9 mouse cellular contexts compared by ENCODE assay signal in the genomic region with DNA sequence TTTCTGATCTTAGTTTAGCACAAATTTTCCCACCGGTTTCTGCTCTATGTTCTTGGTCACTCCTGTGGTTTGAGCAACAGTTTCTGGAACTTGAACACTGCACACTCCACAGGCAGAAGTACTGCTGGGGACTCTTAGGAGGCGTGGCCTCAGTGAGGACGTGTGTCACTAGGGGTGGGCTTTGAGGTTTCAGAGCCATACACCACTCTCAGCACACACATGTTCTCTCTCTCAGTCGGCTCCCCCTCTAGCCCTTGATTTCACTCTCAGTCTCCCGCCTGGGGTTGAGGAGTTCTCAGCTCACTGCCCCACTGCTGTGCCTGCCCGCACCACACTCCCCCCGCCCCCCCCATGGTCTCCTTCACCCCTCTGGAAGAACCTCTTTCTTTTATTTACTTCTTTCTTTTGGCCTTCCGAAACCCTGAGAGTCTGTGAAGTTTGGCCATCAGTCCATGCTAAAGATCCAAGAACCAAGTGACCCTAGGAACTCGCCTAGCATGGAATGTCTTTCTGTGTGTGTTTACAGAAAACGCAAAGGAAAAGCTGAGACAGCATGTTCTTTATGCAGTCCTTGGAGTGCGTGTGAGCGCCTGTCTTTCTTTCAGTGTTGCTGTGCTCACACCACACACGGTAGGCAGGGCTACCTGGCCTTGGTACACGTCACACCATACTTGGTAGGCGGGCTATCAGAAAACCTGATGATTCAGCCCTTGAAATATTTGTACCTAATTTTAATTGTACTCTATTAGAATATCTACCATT.
DNase-seq lines count a peak whose midpoint lies in the region; ATAC-seq lines count a peak whose summit lies in the region.
"Had no signal": no experiment of that assay in that cellular context is flagged by ENCODE, and none has a peak within 500 bp of the region (broad histone marks: within the 10 kb centered on the region; RNA-seq: fewer than 3 reads in every experiment).

No protein-coding gene starts in this region.

- no peak overlapping the region for H3K4me2 ChIP-seq in liver, embryonic 11.5 days
- H3K4me2 ChIP-seq in liver, embryonic 12.5 days, result no peak overlapping the region
- no peak overlapping the region for H3K4me2 ChIP-seq in embryonic facial prominence, embryonic 11.5 days (ENCODE audit: low read depth, low read length)
- H3K4me2 ChIP-seq in hindbrain, embryonic 11.5 days (replicated peaks; ENCODE audit: low read depth, low read length), result no peak overlapping the region
- H3K4me2 ChIP-seq in midbrain, embryonic 13.5 days (replicated peaks), result no peak overlapping the region

- H3K27ac ChIP-seq in liver, embryonic 11.5 days (ENCODE audit: low read depth, low read length), result no peak overlapping the region
- H3K27ac ChIP-seq in liver, embryonic 12.5 days, result no peak overlapping the region
- no peak overlapping the region for H3K27ac ChIP-seq in embryonic facial prominence, embryonic 11.5 days (replicated peaks; ENCODE audit: low read depth, low read length)
- no peak overlapping the region for H3K27ac ChIP-seq in hindbrain, embryonic 11.5 days (ENCODE audit: low read depth, low read length)
- no peak overlapping the region for H3K27ac ChIP-seq in midbrain, embryonic 13.5 days

- no peak for DNase-seq in liver, embryonic 11.5 days (ENCODE audit: low spot score)
- DNase-seq in embryonic facial prominence, embryonic 11.5 days (ENCODE audit: low spot score), result no peak
- DNase-seq in hindbrain, embryonic 11.5 days (ENCODE audit: low spot score), result no peak
- no peak for DNase-seq in left cerebral cortex, postnatal 14 days (ENCODE audit: low spot score in 2 of 2)

- H3K9me3 ChIP-seq in liver, embryonic 11.5 days (ENCODE audit: control insufficient read depth, low read length), result no peaks in the 10 kb centered on the region
- no peaks in the 10 kb centered on the region for H3K9me3 ChIP-seq in liver, embryonic 12.5 days (replicated peaks)
- H3K9me3 ChIP-seq in embryonic facial prominence, embryonic 11.5 days (replicated peaks; ENCODE audit: control insufficient read depth, low read length), result no peaks in the 10 kb centered on the region
- no peaks in the 10 kb centered on the region for H3K9me3 ChIP-seq in hindbrain, embryonic 11.5 days (ENCODE audit: control insufficient read depth, low read length)
- no peaks in the 10 kb centered on the region for H3K9me3 ChIP-seq in midbrain, embryonic 13.5 days

- H3K27me3 ChIP-seq in liver, embryonic 11.5 days (replicated peaks; ENCODE audit: control insufficient read depth, insufficient read depth, low read length), result no peaks in the 10 kb centered on the region
- H3K27me3 ChIP-seq in liver, embryonic 12.5 days (replicated peaks), result no peaks in the 10 kb centered on the region
- no peaks in the 10 kb centered on the region for H3K27me3 ChIP-seq in embryonic facial prominence, embryonic 11.5 days (ENCODE audit: control insufficient read depth, insufficient read depth, low read length)
- no peaks in the 10 kb centered on the region for H3K27me3 ChIP-seq in hindbrain, embryonic 11.5 days (ENCODE audit: control insufficient read depth, insufficient read depth, low read length)
- no peaks in the 10 kb centered on the region for H3K27me3 ChIP-seq in midbrain, embryonic 13.5 days
- H3K27me3 ChIP-seq: CH12.LX had no signal

- ATAC-seq in liver, embryonic 11.5 days (replicated peaks; ENCODE audit: low FRiP score), result peak; percentile 44
- ATAC-seq in liver, embryonic 12.5 days, result no peak
- peak; percentile 61; the same call in 1 of the 2 replicates for ATAC-seq in embryonic facial prominence, embryonic 11.5 days (replicated peaks; ENCODE audit: insufficient number of reproducible peaks, low FRiP score, low TSS enrichment, low read depth)
- 0 out of 2 replicates have a peak, but pooled peaks have one; percentile 49 for ATAC-seq in hindbrain, embryonic 11.5 days (ENCODE audit: low FRiP score)
- peak; percentile 62 for ATAC-seq in midbrain, embryonic 13.5 days
- no peak for ATAC-seq in monocyte, adult 5-6 weeks (replicated peaks; ENCODE audit: insufficient number of reproducible peaks, low FRiP score, low TSS enrichment, poor library complexity, severe bottlenecking)
- no peak for ATAC-seq in activated CD4-positive, CD25-positive, alpha-beta regulatory T cell, adult 4 months

- H3K9ac ChIP-seq in liver, embryonic 11.5 days (ENCODE audit: low read depth, low read length), result no peak overlapping the region
- H3K9ac ChIP-seq in liver, embryonic 12.5 days, result no peak overlapping the region
- no peak overlapping the region for H3K9ac ChIP-seq in embryonic facial prominence, embryonic 11.5 days (replicated peaks; ENCODE audit: low read length)
- H3K9ac ChIP-seq in hindbrain, embryonic 11.5 days (ENCODE audit: low read depth, low read length), result no peak overlapping the region
- no peak overlapping the region for H3K9ac ChIP-seq in midbrain, embryonic 13.5 days (replicated peaks)

- no peaks in the 10 kb centered on the region for H3K4me1 ChIP-seq in liver, embryonic 11.5 days (replicated peaks; ENCODE audit: control insufficient read depth, insufficient read depth, low read length)
- H3K4me1 ChIP-seq in liver, embryonic 12.5 days, result no peaks in the 10 kb centered on the region
- H3K4me1 ChIP-seq in embryonic facial prominence, embryonic 11.5 days (ENCODE audit: control insufficient read depth, insufficient read depth, low read length), result no peaks in the 10 kb centered on the region
- H3K4me1 ChIP-seq in hindbrain, embryonic 11.5 days (replicated peaks; ENCODE audit: control insufficient read depth, insufficient read depth, low read length), result no peaks in the 10 kb centered on the region
- no peaks in the 10 kb centered on the region for H3K4me1 ChIP-seq in midbrain, embryonic 13.5 days (replicated peaks)

- no peak overlapping the region for H3K4me3 ChIP-seq in liver, embryonic 11.5 days (ENCODE audit: low read depth, low read length)
- no peak overlapping the region for H3K4me3 ChIP-seq in liver, embryonic 12.5 days
- H3K4me3 ChIP-seq in embryonic facial prominence, embryonic 11.5 days (ENCODE audit: low read depth, low read length), result no peak overlapping the region
- no peak overlapping the region for H3K4me3 ChIP-seq in hindbrain, embryonic 11.5 days (ENCODE audit: low read depth, low read length)
- no peak overlapping the region for H3K4me3 ChIP-seq in midbrain, embryonic 13.5 days (replicated peaks)

- peaks cover 9% of the 10 kb centered on the region; the same call in 1 of the 2 replicates for H3K36me3 ChIP-seq in liver, embryonic 11.5 days (ENCODE audit: control insufficient read depth, insufficient read depth, low read length)
- H3K36me3 ChIP-seq in liver, embryonic 12.5 days, result peaks cover 62% of the 10 kb centered on the region
- H3K36me3 ChIP-seq in embryonic facial prominence, embryonic 11.5 days (replicated peaks; ENCODE audit: control insufficient read depth, insufficient read depth, low read depth, low read length), result no peaks in the 10 kb centered on the region; the same call in 1 of the 2 replicates
- no peaks in the 10 kb centered on the region for H3K36me3 ChIP-seq in hindbrain, embryonic 11.5 days (ENCODE audit: control insufficient read depth, insufficient read depth, low read length)
- peaks cover 52% of the 10 kb centered on the region for H3K36me3 ChIP-seq in midbrain, embryonic 13.5 days

- intact Hi-C loops in left cerebral cortex, postnatal 14 days (cut with DNase I), result loop anchor here (2.0 to 5.0 kb wide), 2 partner anchors 200 to 452 kb away; no protein-coding TSS in a partner anchor

- WGBS in liver, embryonic 11.5 days, result 80% methylated on average over 15 of the region's 15 CpGs
- 77% methylated on average over 15 of the region's 15 CpGs for WGBS in liver, embryonic 12.5 days (ENCODE audit: insufficient replicate concordance)
- WGBS in embryonic facial prominence, embryonic 11.5 days, result 80% methylated on average over 15 of the region's 15 CpGs
- 72% methylated on average over 15 of the region's 15 CpGs for WGBS in hindbrain, embryonic 11.5 days
- 81% methylated on average over 15 of the region's 15 CpGs for WGBS in midbrain, embryonic 13.5 days

Comparison
In these comparisons a context has a peak if more than half of its experiments do, and no peak if none do; other contexts are left out.
1. ATAC-seq: peak in liver, embryonic 11.5 days (single experiment), embryonic facial prominence, embryonic 11.5 days (single experiment), hindbrain, embryonic 11.5 days (single experiment) and midbrain, embryonic 13.5 days (single experiment); none in liver, embryonic 12.5 days (single experiment), monocyte, adult 5-6 weeks (single experiment) and activated CD4-positive, CD25-positive, alpha-beta regulatory T cell, adult 4 months (single experiment).